Mouse (Mus musculus): Measurements from ENCODE around the gene Ciapin1.

DNA sequence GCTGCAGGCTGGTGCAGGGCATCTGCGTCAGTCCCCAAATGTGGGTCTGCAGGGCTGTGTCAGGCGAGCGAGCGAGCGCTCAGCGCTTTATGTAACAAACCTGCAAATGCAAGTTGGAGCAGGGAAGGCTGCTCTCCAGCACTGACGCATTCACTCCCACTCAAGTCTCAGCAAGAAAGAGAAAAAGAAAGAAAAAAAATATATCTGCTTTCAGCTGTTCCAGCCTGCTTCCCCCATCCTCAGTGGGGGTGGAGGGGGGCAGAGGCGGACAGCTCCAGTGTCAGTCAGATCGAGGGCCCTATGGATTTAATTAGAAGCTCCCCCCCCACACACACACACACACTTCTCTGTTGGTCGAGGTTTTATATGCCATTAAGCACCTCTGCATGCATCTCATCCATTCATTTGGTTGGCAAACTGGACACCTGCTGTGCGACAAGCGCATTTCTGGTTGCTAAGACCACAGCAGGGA is 64.4 kb downstream of the Ciapin1 start:
- TF ChIP-seq POLR2A (IDR thresholded peaks at IDR 0.05; ENCODE audit: extremely low read depth, insufficient read depth, low read length) (no peak), CTCF (IDR thresholded peaks at IDR 0.05; ENCODE audit: low read depth, low read length) (no peak)

Measured in liver, adult 2 months (tissue).